Comparison of ENCODE assay signal across 11 mouse cellular contexts in genomic region chr6:66480207-66480606, GRCm38 (mm10). TPM values are rescaled to one million over a fixed set of nuclear protein-coding genes. Genes with fewer than 3 reads are reported as not detected.
DNase-seq lines count a peak whose midpoint lies in the region; ATAC-seq and TF ChIP-seq lines count a peak whose summit lies in the region.
"Had no signal": no experiment of that assay in that cellular context is flagged by ENCODE, and none has a peak within 500 bp of the region (broad histone marks: within the 10 kb centered on the region; RNA-seq: fewer than 3 reads in every experiment).

No protein-coding gene starts in this region.

- DNase-seq in kidney, postnatal 0 days (ENCODE audit: low spot score) = peak; percentile 24
- no peak for DNase-seq in gastrocnemius, adult 8-10 months (ENCODE audit: low spot score in 2 of 2)
- DNase-seq in ovary, adult 18-20 months (ENCODE audit: low spot score) = no peak
- DNase-seq: gastrocnemius, postnatal 10 days; kidney, postnatal 14 days had no signal

- no peaks in the 10 kb centered on the region for H3K4me1 ChIP-seq in kidney, postnatal 0 days (replicated peaks; ENCODE audit: insufficient read depth, low read length)
- no peaks in the 10 kb centered on the region for H3K4me1 ChIP-seq in kidney, embryonic 16.5 days (ENCODE audit: insufficient read depth, low read length)
- no peaks in the 10 kb centered on the region for H3K4me1 ChIP-seq in forebrain, embryonic 12.5 days
- H3K4me1 ChIP-seq: neural tube, embryonic 13.5 days had no signal

- no peak overlapping the region for H3K4me3 ChIP-seq in kidney, postnatal 0 days (replicated peaks; ENCODE audit: low read depth, low read length)
- no peak overlapping the region for H3K4me3 ChIP-seq in kidney, embryonic 16.5 days (ENCODE audit: low read length)
- H3K4me3 ChIP-seq in forebrain, embryonic 12.5 days (replicated peaks) = no peak overlapping the region
- H3K4me3 ChIP-seq: neural tube, embryonic 13.5 days had no signal

- no peaks in the 10 kb centered on the region for H3K27me3 ChIP-seq in kidney, postnatal 0 days (ENCODE audit: insufficient read depth, low read length)
- no peaks in the 10 kb centered on the region for H3K27me3 ChIP-seq in kidney, embryonic 16.5 days (ENCODE audit: insufficient read depth, low read length)
- H3K27me3 ChIP-seq in forebrain, embryonic 12.5 days = no peaks in the 10 kb centered on the region
- H3K27me3 ChIP-seq: neural tube, embryonic 13.5 days had no signal

- ATAC-seq in kidney, postnatal 0 days (replicated peaks; ENCODE audit: low FRiP score, low read depth) = no peak
- no peak for ATAC-seq in kidney, embryonic 16.5 days (ENCODE audit: low FRiP score, low TSS enrichment)
- peak; percentile 74 for ATAC-seq in CD4-positive, CD25-positive, alpha-beta regulatory T cell, adult 4 months
- ATAC-seq in activated CD4-positive, CD25-positive, alpha-beta regulatory T cell, adult 4 months = peak; percentile 65
- ATAC-seq in megakaryocyte-erythroid progenitor cell, adult 5-6 weeks (replicated peaks; ENCODE audit: low FRiP score, low TSS enrichment, poor library complexity, severe bottlenecking) = peak; percentile 96
- ATAC-seq in forebrain, embryonic 12.5 days (ENCODE audit: low FRiP score) = no peak

- 67% methylated on average over 2 of the region's 2 CpGs for WGBS in kidney, postnatal 0 days
- WGBS in kidney, embryonic 16.5 days = 63% methylated on average over 2 of the region's 2 CpGs
- 57% methylated on average over 2 of the region's 2 CpGs for WGBS in forebrain, embryonic 12.5 days

- H3K9me3 ChIP-seq in kidney, postnatal 0 days (replicated peaks; ENCODE audit: low read length) = no peaks in the 10 kb centered on the region
- H3K9me3 ChIP-seq in kidney, embryonic 16.5 days (ENCODE audit: low read length) = no peaks in the 10 kb centered on the region
- no peaks in the 10 kb centered on the region for H3K9me3 ChIP-seq in forebrain, embryonic 12.5 days
- H3K9me3 ChIP-seq: neural tube, embryonic 13.5 days had no signal

- peak; percentile 58 for TF ChIP-seq CTCF in kidney, postnatal 0 days (IDR thresholded peaks at IDR 0.05; ENCODE audit: low read depth)

- H3K9ac ChIP-seq in kidney, postnatal 0 days (ENCODE audit: low read depth, low read length) = no peak overlapping the region
- H3K9ac ChIP-seq in kidney, embryonic 16.5 days (replicated peaks; ENCODE audit: low read length) = no peak overlapping the region
- H3K9ac ChIP-seq in forebrain, embryonic 12.5 days = no peak overlapping the region
- H3K9ac ChIP-seq: neural tube, embryonic 13.5 days had no signal

- no peaks in the 10 kb centered on the region for H3K36me3 ChIP-seq in kidney, postnatal 0 days (ENCODE audit: insufficient read depth, low read length)
- H3K36me3 ChIP-seq in kidney, embryonic 16.5 days (ENCODE audit: insufficient read depth, low read length) = no peaks in the 10 kb centered on the region
- no peaks in the 10 kb centered on the region for H3K36me3 ChIP-seq in forebrain, embryonic 12.5 days (replicated peaks)
- H3K36me3 ChIP-seq: neural tube, embryonic 13.5 days had no signal

- H3K27ac ChIP-seq in kidney, postnatal 0 days = no peak overlapping the region
- H3K27ac ChIP-seq in kidney, embryonic 16.5 days (ENCODE audit: low read length) = no peak overlapping the region
- H3K27ac ChIP-seq in forebrain, embryonic 12.5 days = no peak overlapping the region
- H3K27ac ChIP-seq: neural tube, embryonic 13.5 days had no signal

- H3K4me2 ChIP-seq in kidney, postnatal 0 days (ENCODE audit: low read length) = no peak overlapping the region
- no peak overlapping the region for H3K4me2 ChIP-seq in kidney, embryonic 16.5 days (replicated peaks; ENCODE audit: low read depth, low read length)
- no peak overlapping the region for H3K4me2 ChIP-seq in forebrain, embryonic 12.5 days
- H3K4me2 ChIP-seq: neural tube, embryonic 13.5 days had no signal

RNA-seq across cellular contexts. Expression of gene Mad2l1, which starts 55.0 kb away (rescaled TPM):
- polyA plus RNA-seq in kidney, postnatal 0 days (2015; fragmentation: Nextera tagmentation; extraction: Ambion mirVana) = 68.9 and 69.7 TPM in 2 replicates
- polyA plus RNA-seq in kidney, embryonic 16.5 days (2015; fragmentation: Nextera tagmentation; extraction: Ambion mirVana) = 91.0 and 93.8 TPM in 2 replicates
- 10 to 100 TPM; 25.8 to 28.3 TPM for polyA plus RNA-seq in CD4-positive, CD25-positive, alpha-beta regulatory T cell, adult 4 months (2017; shearing (Covaris generic))
- polyA plus RNA-seq in activated CD4-positive, CD25-positive, alpha-beta regulatory T cell, adult 4 months (2017; shearing (Covaris generic)) = 10 to 100 TPM; 39.9 to 50.4 TPM
- total RNA-seq in megakaryocyte-erythroid progenitor cell, adult 5-6 weeks (2014; fragmentation: Nextera tagmentation) = 92.8 and 111 TPM in 2 replicates
- 104 and 127 TPM in 2 replicates for total RNA-seq in megakaryocyte-erythroid progenitor cell, adult 5-6 weeks (2017)
- 1 to 10 TPM in 3 of 4 experiments, under 1 TPM in 1; 0.65 to 1.8 (median 1.4) TPM for total RNA-seq in gastrocnemius, adult 8-10 months (2022)
- 108 and 114 TPM in 2 replicates for polyA plus RNA-seq in forebrain, embryonic 12.5 days (2016; fragmentation: Nextera tagmentation; extraction: Ambion mirVana)

Comparison
In these comparisons a context has a peak if more than half of its experiments do, and no peak if none do; other contexts are left out.
1. ATAC-seq: peak in CD4-positive, CD25-positive, alpha-beta regulatory T cell, adult 4 months (single experiment), activated CD4-positive, CD25-positive, alpha-beta regulatory T cell, adult 4 months (single experiment) and megakaryocyte-erythroid progenitor cell, adult 5-6 weeks (single experiment); none in kidney, postnatal 0 days (single experiment), kidney, embryonic 16.5 days (single experiment) and forebrain, embryonic 12.5 days (single experiment).